Mouse (Mus musculus): ENCODE results near the gene Sctr. TPM values are rescaled to one million over a fixed set of nuclear protein-coding genes. Genes with fewer than 3 reads are reported as not detected.

The Sctr gene
- polyA plus RNA-seq, 1 experiment from 2014 or later = not detected

DNA sequence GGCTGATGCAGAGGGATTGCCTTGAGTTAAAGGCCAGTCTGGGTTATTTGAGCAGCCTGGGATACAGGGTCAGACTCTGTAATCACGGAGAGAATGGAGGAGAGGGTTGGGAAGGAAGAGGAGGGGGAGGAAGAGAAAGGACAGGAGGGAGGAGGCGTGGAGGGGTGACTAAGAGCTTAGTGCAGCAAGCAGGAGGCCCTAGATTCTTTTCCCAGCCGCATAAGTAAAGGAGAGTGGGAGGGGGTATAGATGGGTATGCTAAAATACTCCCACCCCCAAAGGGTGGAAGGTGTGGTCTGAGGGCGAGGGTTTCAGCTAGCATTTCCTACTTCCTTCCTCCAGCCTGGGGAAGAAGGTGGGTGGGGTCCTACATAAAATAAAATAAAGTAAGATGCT, 67.6 kb downstream of the Sctr start:
- Histone ChIP-seq H3K27me3 (ENCODE audit: control insufficient read depth, insufficient read depth, low read length) (no peaks in the 10 kb centered on the region), H3K36me3 (replicated peaks; ENCODE audit: control insufficient read depth, insufficient read depth, low read depth, low read length) (no peaks in the 10 kb centered on the region), H3K4me1 (ENCODE audit: control insufficient read depth, insufficient read depth, low read length) (no peaks in the 10 kb centered on the region), H3K4me3 (ENCODE audit: low read depth, low read length) (no peak overlapping the region), H3K4me2 (ENCODE audit: low read depth, low read length) (no peak overlapping the region; the same call in 1 of the 2 replicates), H3K9me3 (replicated peaks; ENCODE audit: control insufficient read depth, low read length) (no peaks in the 10 kb centered on the region), H3K27ac (replicated peaks; ENCODE audit: low read depth, low read length) (no peak overlapping the region), H3K9ac (replicated peaks; ENCODE audit: low read length) (no peak overlapping the region)
- 8% methylated on average over 4 of the region's 4 CpGs for WGBS
- DNase-seq (ENCODE audit: low spot score) = no peak
- ATAC-seq (replicated peaks; ENCODE audit: insufficient number of reproducible peaks, low FRiP score, low TSS enrichment, low read depth) = no peak

DNA sequence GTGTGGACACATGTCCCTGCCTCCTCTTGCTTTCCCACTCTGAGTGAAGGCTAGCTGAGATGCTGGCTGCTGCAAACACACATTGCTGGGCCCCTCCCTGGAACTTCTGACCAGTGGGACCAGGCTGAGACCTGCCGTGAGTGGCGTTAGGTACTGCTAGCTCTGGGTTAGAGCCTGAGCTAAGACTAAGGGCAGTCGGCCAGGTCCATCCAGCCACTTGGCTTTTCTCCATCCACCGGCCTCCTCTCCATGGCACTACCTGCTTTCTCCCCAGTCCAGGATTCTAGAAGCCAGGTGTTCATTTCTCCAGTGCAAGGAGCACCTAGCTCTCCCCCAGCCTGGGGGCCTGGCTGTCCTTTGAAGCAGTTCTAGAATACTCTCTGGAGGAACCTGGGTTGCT, 68.2 kb downstream of the Sctr start:
- Histone ChIP-seq H3K4me3 (ENCODE audit: low read depth, low read length) (no peak overlapping the region), H3K27ac (replicated peaks; ENCODE audit: low read depth, low read length) (no peak overlapping the region), H3K27me3 (ENCODE audit: control insufficient read depth, insufficient read depth, low read length) (no peaks in the 10 kb centered on the region), H3K9me3 (replicated peaks; ENCODE audit: control insufficient read depth, low read length) (no peaks in the 10 kb centered on the region), H3K4me2 (ENCODE audit: low read depth, low read length) (no peak overlapping the region), H3K9ac (replicated peaks; ENCODE audit: low read length) (no peak overlapping the region), H3K36me3 (replicated peaks; ENCODE audit: control insufficient read depth, insufficient read depth, low read depth, low read length) (no peaks in the 10 kb centered on the region), H3K4me1 (ENCODE audit: control insufficient read depth, insufficient read depth, low read length) (no peaks in the 10 kb centered on the region)
- 79% methylated on average over 4 of the region's 4 CpGs for WGBS
- no peak for DNase-seq (ENCODE audit: low spot score)
- no peak for ATAC-seq (replicated peaks; ENCODE audit: insufficient number of reproducible peaks, low FRiP score, low TSS enrichment, low read depth)

DNA sequence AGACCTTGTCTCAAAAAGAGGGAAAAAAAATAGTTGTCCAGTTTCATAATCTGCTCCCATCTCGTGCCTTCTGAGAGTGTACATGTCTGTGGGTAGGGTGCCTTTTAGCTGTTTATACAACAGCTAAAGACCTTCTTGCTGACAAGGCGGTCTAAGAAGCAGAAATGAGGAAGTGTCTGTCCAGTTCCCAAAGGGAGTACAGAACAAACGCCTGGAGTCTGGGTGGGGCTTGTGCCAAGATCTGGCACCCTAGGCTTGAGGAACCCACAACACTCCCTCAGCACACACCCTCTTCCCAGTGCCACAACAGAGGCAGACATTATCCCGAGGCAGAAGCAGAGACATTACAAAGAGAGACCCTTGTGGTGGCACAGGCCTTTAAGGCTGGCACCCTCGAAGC, 68.8 kb downstream of the Sctr start:
- no peak overlapping the region for H3K9ac ChIP-seq (replicated peaks; ENCODE audit: low read length)

DNA sequence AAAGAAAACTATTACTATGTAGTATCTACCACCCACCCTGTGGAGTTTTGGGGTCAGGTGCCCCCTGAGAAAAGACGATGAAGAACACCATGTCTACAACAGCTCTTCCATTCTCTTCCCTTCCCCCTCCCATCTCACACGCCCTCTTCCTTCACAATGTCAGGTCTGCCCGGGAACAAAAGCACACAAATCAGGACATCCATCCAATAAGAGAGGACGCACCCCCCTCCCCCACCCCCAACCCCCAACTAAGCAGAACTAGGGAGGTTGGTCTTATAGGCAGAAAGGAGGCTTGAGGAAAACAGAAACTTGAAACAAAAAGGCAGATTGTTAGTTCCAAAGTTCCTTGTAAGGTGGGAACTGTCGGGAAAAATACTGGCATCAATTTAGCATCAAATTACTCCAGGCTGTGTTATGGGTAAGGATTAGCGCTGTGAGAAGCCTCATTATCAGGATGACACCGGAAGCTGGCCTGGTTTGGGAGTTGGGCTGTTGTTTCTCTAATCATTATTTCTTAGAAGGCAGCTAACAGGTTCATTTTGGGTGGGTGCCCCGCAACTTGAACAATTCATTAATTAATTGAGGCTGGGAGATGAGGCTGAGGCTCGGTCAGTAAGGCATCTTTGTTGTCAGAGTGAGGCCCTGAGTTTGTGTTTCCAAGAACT, 71.2 kb downstream of the Sctr start:
- ATAC-seq (replicated peaks; ENCODE audit: insufficient number of reproducible peaks, low FRiP score, low TSS enrichment, low read depth) (no peak), DNase-seq (ENCODE audit: low spot score) (no peak)
- Histone ChIP-seq H3K9ac (replicated peaks; ENCODE audit: low read length) (no peak overlapping the region), H3K27me3 (ENCODE audit: control insufficient read depth, insufficient read depth, low read length) (no peaks in the 10 kb centered on the region), H3K27ac (replicated peaks; ENCODE audit: low read depth, low read length) (no peak overlapping the region), H3K36me3 (replicated peaks; ENCODE audit: control insufficient read depth, insufficient read depth, low read depth, low read length) (no peaks in the 10 kb centered on the region), H3K4me2 (ENCODE audit: low read depth, low read length) (no peak overlapping the region), H3K4me3 (ENCODE audit: low read depth, low read length) (no peak overlapping the region), H3K9me3 (replicated peaks; ENCODE audit: control insufficient read depth, low read length) (no peaks in the 10 kb centered on the region), H3K4me1 (ENCODE audit: control insufficient read depth, insufficient read depth, low read length) (no peaks in the 10 kb centered on the region)
- WGBS = 8% methylated on average over 9 of the region's 9 CpGs

More for the DNA sequence above, 68.8 kb downstream of the Sctr start:
- ATAC-seq (replicated peaks; ENCODE audit: insufficient number of reproducible peaks, low FRiP score, low TSS enrichment, low read depth) (no peak), DNase-seq (ENCODE audit: low spot score) (no peak)
- no peak overlapping the region for H3K27ac ChIP-seq (replicated peaks; ENCODE audit: low read depth, low read length)
- no peaks in the 10 kb centered on the region for H3K27me3 ChIP-seq (ENCODE audit: control insufficient read depth, insufficient read depth, low read length)
- no peaks in the 10 kb centered on the region for H3K9me3 ChIP-seq (replicated peaks; ENCODE audit: control insufficient read depth, low read length)
- H3K4me1 ChIP-seq (ENCODE audit: control insufficient read depth, insufficient read depth, low read length) = no peaks in the 10 kb centered on the region
- H3K36me3 ChIP-seq (replicated peaks; ENCODE audit: control insufficient read depth, insufficient read depth, low read depth, low read length) = no peaks in the 10 kb centered on the region
- H3K4me3 ChIP-seq (ENCODE audit: low read depth, low read length) = no peak overlapping the region
- WGBS = 87% methylated on average over 5 of the region's 5 CpGs
- no peak overlapping the region for H3K4me2 ChIP-seq (ENCODE audit: low read depth, low read length)

DNA sequence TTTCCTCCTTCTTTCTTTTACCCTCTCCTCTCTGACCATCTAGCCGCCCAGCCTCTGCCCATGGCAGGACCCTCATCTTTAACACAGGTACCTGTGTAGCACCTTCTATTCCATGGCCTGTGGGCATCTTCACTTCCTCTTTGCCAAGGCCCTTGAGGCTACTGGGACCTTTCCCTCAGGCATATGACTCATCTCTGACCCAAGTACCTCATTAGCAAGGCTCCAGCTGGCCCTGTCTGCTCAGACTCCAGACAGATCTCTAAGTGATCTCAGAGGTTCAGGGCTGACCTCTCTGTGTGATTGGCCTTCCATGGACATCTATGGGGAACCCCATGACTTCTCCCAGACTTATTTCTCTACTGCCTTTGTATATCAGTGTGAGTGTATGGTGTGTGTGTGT, 73.9 kb downstream of the Sctr start:
- no peaks in the 10 kb centered on the region for H3K36me3 ChIP-seq (replicated peaks; ENCODE audit: control insufficient read depth, insufficient read depth, low read depth, low read length)
- no peak overlapping the region for H3K9ac ChIP-seq (replicated peaks; ENCODE audit: low read length)
- no peak overlapping the region for H3K4me2 ChIP-seq (ENCODE audit: low read depth, low read length)
- H3K9me3 ChIP-seq (replicated peaks; ENCODE audit: control insufficient read depth, low read length) = no peaks in the 10 kb centered on the region
- no peak overlapping the region for H3K27ac ChIP-seq (replicated peaks; ENCODE audit: low read depth, low read length)
- H3K27me3 ChIP-seq (ENCODE audit: control insufficient read depth, insufficient read depth, low read length) = no peaks in the 10 kb centered on the region
- H3K4me1 ChIP-seq (ENCODE audit: control insufficient read depth, insufficient read depth, low read length) = no peaks in the 10 kb centered on the region
- H3K4me3 ChIP-seq (ENCODE audit: low read depth, low read length) = no peak overlapping the region
- ATAC-seq (replicated peaks; ENCODE audit: insufficient number of reproducible peaks, low FRiP score, low TSS enrichment, low read depth) (no peak), DNase-seq (ENCODE audit: low spot score) (no peak)
- 93% methylated on average over 1 of the region's 1 CpGs for WGBS

DNA sequence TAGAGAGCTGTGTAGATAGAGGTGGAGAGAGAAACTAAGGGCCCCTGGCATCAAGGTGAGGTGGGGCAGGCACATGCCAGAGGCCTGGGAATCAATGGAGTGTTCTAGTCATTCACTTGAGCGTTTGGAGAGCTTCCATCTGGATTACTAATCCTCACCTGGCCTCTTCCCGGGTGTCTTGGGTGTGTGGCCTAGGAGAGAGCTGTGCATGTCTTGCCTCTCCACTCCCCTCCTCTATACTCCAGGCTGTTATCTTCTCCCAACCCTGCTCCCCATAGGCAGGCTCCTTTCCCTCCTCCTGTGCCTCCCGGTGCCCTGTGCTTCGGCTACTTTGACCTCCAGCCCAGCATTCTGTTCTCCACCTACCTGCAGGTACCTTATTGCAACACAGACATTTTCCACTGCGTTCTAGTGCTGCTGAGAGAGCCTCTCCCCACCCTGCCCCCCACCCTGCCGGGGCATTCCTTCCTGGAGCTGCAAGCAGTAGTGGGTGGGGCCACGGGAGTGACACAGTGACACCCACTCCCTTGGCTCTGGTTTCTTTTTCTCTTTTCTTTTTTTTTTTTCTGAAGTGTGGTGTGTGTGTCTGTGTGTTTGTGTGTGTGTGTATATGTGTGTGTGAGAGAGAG, 76.4 kb downstream of the Sctr start:
- DNase-seq (ENCODE audit: low spot score) (peak; percentile 14), ATAC-seq (replicated peaks; ENCODE audit: insufficient number of reproducible peaks, low FRiP score, low TSS enrichment, low read depth) (no peak)
- Histone ChIP-seq H3K36me3 (replicated peaks; ENCODE audit: control insufficient read depth, insufficient read depth, low read depth, low read length) (no peaks in the 10 kb centered on the region), H3K9ac (replicated peaks; ENCODE audit: low read length) (no peak overlapping the region), H3K9me3 (replicated peaks; ENCODE audit: control insufficient read depth, low read length) (no peaks in the 10 kb centered on the region), H3K27me3 (ENCODE audit: control insufficient read depth, insufficient read depth, low read length) (no peaks in the 10 kb centered on the region), H3K4me3 (ENCODE audit: low read depth, low read length) (no peak overlapping the region), H3K27ac (replicated peaks; ENCODE audit: low read depth, low read length) (no peak overlapping the region), H3K4me1 (ENCODE audit: control insufficient read depth, insufficient read depth, low read length) (no peaks in the 10 kb centered on the region), H3K4me2 (ENCODE audit: low read depth, low read length) (no peak overlapping the region)
- WGBS = 25% methylated on average over 7 of the region's 7 CpGs

DNA sequence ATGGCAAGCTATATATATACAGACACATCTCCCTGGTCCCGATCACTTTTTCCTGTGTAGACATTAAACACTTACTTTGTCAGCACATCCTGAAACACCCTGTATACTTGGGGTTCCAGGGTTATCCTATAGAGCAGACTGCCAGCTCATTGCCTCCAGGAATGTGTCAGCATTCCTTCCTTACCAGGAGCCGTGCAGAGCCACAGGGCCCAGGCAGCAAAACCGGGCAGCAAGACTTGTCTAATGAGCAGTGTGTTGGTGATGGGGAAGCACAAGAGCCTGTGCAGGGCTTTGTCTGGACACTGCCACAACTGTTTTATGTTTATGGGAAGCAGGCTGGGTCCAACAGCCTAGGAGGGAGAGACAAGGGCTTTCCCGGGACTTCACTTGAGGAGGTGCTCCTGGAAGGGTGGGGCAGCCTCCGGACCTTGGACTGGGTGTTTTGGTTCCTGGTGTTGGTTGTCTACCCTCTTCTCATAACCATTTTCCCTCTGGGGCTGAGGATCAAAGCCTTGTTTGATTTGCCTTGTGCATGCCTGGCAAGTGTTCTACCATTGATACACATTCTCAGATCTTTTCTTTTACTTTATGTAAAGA, 77.3 kb downstream of the Sctr start:
- Histone ChIP-seq H3K4me1 (ENCODE audit: control insufficient read depth, insufficient read depth, low read length) (no peaks in the 10 kb centered on the region), H3K4me3 (ENCODE audit: low read depth, low read length) (no peak overlapping the region), H3K27me3 (ENCODE audit: control insufficient read depth, insufficient read depth, low read length) (no peaks in the 10 kb centered on the region), H3K9ac (replicated peaks; ENCODE audit: low read length) (no peak overlapping the region), H3K9me3 (replicated peaks; ENCODE audit: control insufficient read depth, low read length) (no peaks in the 10 kb centered on the region), H3K36me3 (replicated peaks; ENCODE audit: control insufficient read depth, insufficient read depth, low read depth, low read length) (no peaks in the 10 kb centered on the region), H3K4me2 (ENCODE audit: low read depth, low read length) (no peak overlapping the region), H3K27ac (replicated peaks; ENCODE audit: low read depth, low read length) (no peak overlapping the region)
- 47% methylated on average over 5 of the region's 5 CpGs for WGBS
- no peak for ATAC-seq (replicated peaks; ENCODE audit: insufficient number of reproducible peaks, low FRiP score, low TSS enrichment, low read depth)
- no peak for DNase-seq (ENCODE audit: low spot score)

DNA sequence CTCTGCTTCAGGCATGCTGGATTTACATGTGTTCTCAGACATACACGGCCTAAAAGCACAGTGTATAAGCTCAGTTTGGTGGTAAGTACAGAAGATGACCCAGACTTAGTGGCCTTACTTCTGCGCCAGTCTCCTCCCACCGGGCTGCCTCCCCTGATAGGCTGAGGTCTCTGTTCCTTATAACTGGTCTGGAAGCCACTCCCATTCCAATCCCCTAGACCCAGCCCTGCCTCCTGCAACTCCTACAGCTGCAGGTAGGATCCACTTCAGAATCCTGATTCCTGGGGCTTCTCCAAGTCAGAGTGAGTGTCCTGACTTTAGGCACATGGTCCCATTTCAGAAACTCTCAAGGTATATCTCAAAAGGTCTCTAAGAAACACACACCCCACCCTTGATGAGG, 79.0 kb downstream of the Sctr start:
- H3K4me2 ChIP-seq (ENCODE audit: low read depth, low read length) = no peak overlapping the region
- no peak overlapping the region for H3K27ac ChIP-seq (replicated peaks; ENCODE audit: low read depth, low read length)
- no peak overlapping the region for H3K9ac ChIP-seq (replicated peaks; ENCODE audit: low read length)
- WGBS = 69% methylated on average over 3 of the region's 3 CpGs
- no peaks in the 10 kb centered on the region for H3K27me3 ChIP-seq (ENCODE audit: control insufficient read depth, insufficient read depth, low read length)
- no peaks in the 10 kb centered on the region for H3K4me1 ChIP-seq (ENCODE audit: control insufficient read depth, insufficient read depth, low read length)
- no peak for ATAC-seq (replicated peaks; ENCODE audit: insufficient number of reproducible peaks, low FRiP score, low TSS enrichment, low read depth)
- no peak overlapping the region for H3K4me3 ChIP-seq (ENCODE audit: low read depth, low read length)
- no peak for DNase-seq (ENCODE audit: low spot score)
- H3K9me3 ChIP-seq (replicated peaks; ENCODE audit: control insufficient read depth, low read length) = no peaks in the 10 kb centered on the region
- H3K36me3 ChIP-seq (replicated peaks; ENCODE audit: control insufficient read depth, insufficient read depth, low read depth, low read length) = no peaks in the 10 kb centered on the region

Measured in embryonic facial prominence, embryonic 11.5 days (tissue).